Mouse (Mus musculus) liver, embryonic 11.5 days (tissue): ENCODE measurements at regions not wholly inside any gene's neighbourhood (a gene's known extent, or its start where the extent isn't known, plus 50 kb on each side); places are given as distances from the start of the nearest gene placed in this dataset.

Experiments used
- ATAC-seq: fragments of 200-750 bp; cut with Nextera tagmentation; replicated peaks from 2 replicates; pipeline ENCODE4 v1.8.0; 2017; ENCODE audit warnings: moderate number of reproducible peaks, mild to moderate bottlenecking, moderate TSS enrichment, moderate library complexity; ENCODE audit not compliant: low FRiP score
- DNase-seq: peaks from one replicate; pipeline ENCODE4 v3.0.0-alpha.2; 2017; ENCODE audit warnings: low spot score
- H3K27ac ChIP-seq: fragments of 300-500 bp; sonication (generic); 2 replicates; pipeline ENCODE4 v1.5.1; 2014; ENCODE audit warnings: mild to moderate bottlenecking, low read depth, low read length, control low read depth
- H3K27me3 ChIP-seq: fragments of 300-500 bp; sonication (generic); replicated peaks from 2 replicates; pipeline ENCODE4 v1.6.1; 2014; ENCODE audit warnings: low read length, mixed read lengths; ENCODE audit not compliant: control insufficient read depth, insufficient read depth
- H3K36me3 ChIP-seq: fragments of 300-500 bp; sonication (generic); 2 replicates; pipeline ENCODE4 v1.6.1; 2014; ENCODE audit warnings: mild to moderate bottlenecking, low read length, moderate library complexity, mixed read lengths; ENCODE audit not compliant: control insufficient read depth, insufficient read depth
- H3K4me1 ChIP-seq: fragments of 300-500 bp; sonication (generic); replicated peaks from 2 replicates; pipeline ENCODE4 v1.6.1; 2014; ENCODE audit warnings: low read length, mixed read lengths; ENCODE audit not compliant: control insufficient read depth, insufficient read depth
- H3K4me2 ChIP-seq: fragments of 300-500 bp; sonication (generic); 2 replicates; pipeline ENCODE4 v1.6.1; 2014; ENCODE audit warnings: mild to moderate bottlenecking, control low read depth, moderate library complexity
- H3K4me3 ChIP-seq: fragments of 300-500 bp; sonication (generic); 2 replicates; pipeline ENCODE4 v1.5.1; 2014; ENCODE audit warnings: low read depth, low read length, control low read depth
- H3K9ac ChIP-seq: fragments of 300-500 bp; sonication (generic); 2 replicates; pipeline ENCODE4 v1.6.1; 2014; ENCODE audit warnings: low read depth, low read length, control low read depth
- H3K9me3 ChIP-seq: fragments of 300-500 bp; sonication (generic); 2 replicates; pipeline ENCODE4 v1.6.1; 2016; ENCODE audit warnings: low read length, inconsistent platforms, mixed read lengths; ENCODE audit not compliant: control insufficient read depth
- WGBS: fragments of 180-500 bp; shearing (Covaris S2); extraction: QIAGEN DNeasy Blood & Tissue Kit; methylation state at CpG from one replicate; pipeline ENCODE4 v1.1.7; 2014; 5-methylcytosine and 5-hydroxymethylcytosine counted together

GRCm38 (mm10) chr15:57187840-57188457 is 289.5 kb downstream of the Slc22a22 start:
- no peaks in the 10 kb centered on the region for H3K36me3 ChIP-seq
- no peak overlapping the region for H3K4me2 ChIP-seq
- no peak for DNase-seq
- no peak for ATAC-seq
- 24% methylated on average over 1 of the region's 1 CpGs for WGBS
- H3K4me1 ChIP-seq = no peaks in the 10 kb centered on the region
- H3K9ac ChIP-seq = no peak overlapping the region
- H3K27ac ChIP-seq = no peak overlapping the region
- H3K9me3 ChIP-seq = no peaks in the 10 kb centered on the region
- no peaks in the 10 kb centered on the region for H3K27me3 ChIP-seq
- H3K4me3 ChIP-seq = no peak overlapping the region

DNA sequence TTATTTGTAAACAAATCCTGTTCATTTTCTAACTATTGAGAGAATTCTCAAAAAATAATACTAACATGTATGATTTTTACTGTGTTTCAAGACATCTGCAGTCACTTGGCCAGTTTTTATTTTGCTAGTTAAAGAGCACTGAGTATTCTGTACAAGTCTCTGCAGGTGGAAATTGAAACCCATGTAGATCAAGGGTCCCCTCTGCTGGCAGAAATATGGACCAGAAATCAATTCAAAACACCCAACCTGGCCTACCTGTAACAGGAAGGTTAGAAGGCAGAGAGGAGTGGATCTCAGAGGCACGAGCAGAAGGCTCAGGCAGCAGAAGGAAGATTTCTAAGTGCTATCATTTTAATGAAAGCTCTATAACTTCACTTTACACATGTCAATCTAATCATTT is 298.3 kb downstream of the Slc22a22 start:
- H3K4me3 ChIP-seq = no peak overlapping the region
- no peaks in the 10 kb centered on the region for H3K27me3 ChIP-seq
- H3K4me2 ChIP-seq = no peak overlapping the region
- H3K9ac ChIP-seq = no peak overlapping the region
- H3K4me1 ChIP-seq = no peaks in the 10 kb centered on the region
- no peaks in the 10 kb centered on the region for H3K36me3 ChIP-seq
- ATAC-seq = no peak
- WGBS = 58% methylated on average over 1 of the region's 1 CpGs
- no peak for DNase-seq
- H3K9me3 ChIP-seq = no peaks in the 10 kb centered on the region
- H3K27ac ChIP-seq = no peak overlapping the region

DNA sequence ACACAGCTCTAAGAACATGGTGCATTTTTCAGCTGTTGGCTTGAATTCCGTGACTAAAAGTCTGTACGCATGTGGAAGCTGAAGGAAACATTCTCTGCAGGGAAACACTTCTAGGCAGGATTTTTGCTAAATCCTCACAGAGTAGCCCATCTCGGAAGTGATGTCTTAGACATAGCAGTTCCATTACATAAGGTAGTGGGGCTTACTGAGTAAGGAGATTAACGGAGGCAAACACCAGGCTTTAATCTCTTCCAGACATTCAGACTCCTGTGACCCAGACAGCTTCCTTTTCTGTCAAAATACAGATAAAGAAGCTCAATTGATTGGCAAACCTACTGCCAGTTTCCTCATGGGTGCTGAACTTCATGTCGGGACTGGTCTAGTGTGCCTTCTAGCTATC is 304.7 kb downstream of the Slc22a22 start:
- DNase-seq (no peak), ATAC-seq (peak; percentile 51; the same call in 1 of the 2 replicates)
- no peaks in the 10 kb centered on the region for H3K36me3 ChIP-seq
- 15% methylated on average over 5 of the region's 5 CpGs for WGBS
- no peak overlapping the region for H3K27ac ChIP-seq
- no peak overlapping the region for H3K9ac ChIP-seq
- H3K4me2 ChIP-seq = no peak overlapping the region
- H3K4me1 ChIP-seq = no peaks in the 10 kb centered on the region
- no peak overlapping the region for H3K4me3 ChIP-seq
- no peaks in the 10 kb centered on the region for H3K9me3 ChIP-seq
- H3K27me3 ChIP-seq = no peaks in the 10 kb centered on the region

- Histone ChIP-seq H3K9ac (no peak overlapping the region), H3K27me3 (no peaks in the 10 kb centered on the region), H3K36me3 (no peaks in the 10 kb centered on the region), H3K4me2 (no peak overlapping the region), H3K4me3 (no peak overlapping the region), H3K27ac (no peak overlapping the region), H3K4me1 (no peaks in the 10 kb centered on the region), H3K9me3 (no peaks in the 10 kb centered on the region)
- ATAC-seq = no peak
- WGBS = 74% methylated on average over 12 of the region's 12 CpGs
- DNase-seq = no peak
These were observed 314.8 kb downstream of the Slc22a22 start for GRCm38 (mm10) chr15:57162401-57163343.

GRCm38 (mm10) chr15:57140130-57140750 is 337.2 kb downstream of the Slc22a22 start:
- ATAC-seq (no peak), DNase-seq (no peak)
- WGBS = 37% methylated on average over 9 of the region's 9 CpGs
- Histone ChIP-seq H3K9me3 (no peaks in the 10 kb centered on the region), H3K9ac (no peak overlapping the region), H3K4me3 (no peak overlapping the region), H3K27me3 (no peaks in the 10 kb centered on the region), H3K4me2 (no peak overlapping the region), H3K4me1 (no peaks in the 10 kb centered on the region), H3K36me3 (no peaks in the 10 kb centered on the region), H3K27ac (no peak overlapping the region)

GRCm38 (mm10) chr15:57104711-57105110 is 372.7 kb downstream of the Slc22a22 start:
- no peaks in the 10 kb centered on the region for H3K27me3 ChIP-seq
- 81% methylated on average over 3 of the region's 3 CpGs for WGBS
- H3K4me2 ChIP-seq = no peak overlapping the region
- no peaks in the 10 kb centered on the region for H3K4me1 ChIP-seq
- no peak for ATAC-seq
- no peak overlapping the region for H3K4me3 ChIP-seq
- H3K36me3 ChIP-seq = no peaks in the 10 kb centered on the region
- H3K27ac ChIP-seq = no peak overlapping the region
- no peaks in the 10 kb centered on the region for H3K9me3 ChIP-seq
- no peak for DNase-seq
- H3K9ac ChIP-seq = no peak overlapping the region

- H3K4me2 ChIP-seq = no peak overlapping the region
- H3K27me3 ChIP-seq = no peaks in the 10 kb centered on the region
- H3K4me1 ChIP-seq = no peaks in the 10 kb centered on the region
- 71% methylated on average over 2 of the region's 2 CpGs for WGBS
- ATAC-seq (no peak), DNase-seq (no peak)
- no peak overlapping the region for H3K4me3 ChIP-seq
- no peaks in the 10 kb centered on the region for H3K36me3 ChIP-seq
- no peak overlapping the region for H3K27ac ChIP-seq
- no peaks in the 10 kb centered on the region for H3K9me3 ChIP-seq
- H3K9ac ChIP-seq = no peak overlapping the region
These were observed 380.1 kb downstream of the Slc22a22 start for GRCm38 (mm10) chr15:57097309-57097708.

- H3K4me2 ChIP-seq = no peak overlapping the region
These were observed 397.6 kb downstream of the Slc22a22 start for GRCm38 (mm10) chr15:57079806-57080205.

More at GRCm38 (mm10) chr15:57079806-57080205, 397.6 kb downstream of the Slc22a22 start:
- Histone ChIP-seq H3K27ac (no peak overlapping the region), H3K36me3 (no peaks in the 10 kb centered on the region), H3K27me3 (no peaks in the 10 kb centered on the region), H3K9ac (no peak overlapping the region), H3K4me3 (no peak overlapping the region), H3K9me3 (no peaks in the 10 kb centered on the region), H3K4me1 (no peaks in the 10 kb centered on the region)
- DNase-seq (no peak), ATAC-seq (no peak)
